Comparison of ENCODE assay signal across 8 mouse cellular contexts in genomic region chr9:72448026-72448425, GRCm38 (mm10). TPM values are rescaled to one million over a fixed set of nuclear protein-coding genes. Genes with fewer than 3 reads are reported as not detected.
A peak's percentile ranks its signal among the peaks of the same experiment; 100 is the strongest.
DNase-seq lines count a peak whose midpoint lies in the region; ATAC-seq lines count a peak whose summit lies in the region.
"Had no signal": no experiment of that assay in that cellular context is flagged by ENCODE, and none has a peak within 500 bp of the region (broad histone marks: within the 10 kb centered on the region; RNA-seq: fewer than 3 reads in every experiment).

No protein-coding gene starts in this region.

- H3K9ac ChIP-seq in embryonic facial prominence, embryonic 11.5 days (replicated peaks; ENCODE audit: low read length) = no peak overlapping the region
- H3K9ac ChIP-seq in kidney, embryonic 15.5 days = no peak overlapping the region
- H3K9ac ChIP-seq: stomach, embryonic 15.5 days had no signal

- H3K4me2 ChIP-seq in embryonic facial prominence, embryonic 11.5 days (ENCODE audit: low read depth, low read length) = no peak overlapping the region
- no peak overlapping the region for H3K4me2 ChIP-seq in kidney, embryonic 15.5 days
- H3K4me2 ChIP-seq: stomach, embryonic 15.5 days had no signal

- H3K4me3 ChIP-seq in embryonic facial prominence, embryonic 11.5 days (ENCODE audit: low read depth, low read length) = no peak overlapping the region
- H3K4me3 ChIP-seq in kidney, embryonic 15.5 days (replicated peaks) = no peak overlapping the region
- H3K4me3 ChIP-seq: stomach, embryonic 15.5 days had no signal

- 60% methylated on average over 8 of the region's 8 CpGs for WGBS in embryonic facial prominence, embryonic 11.5 days
- WGBS in kidney, embryonic 15.5 days = 47% methylated on average over 8 of the region's 8 CpGs

- peak; percentile 25 for ATAC-seq in activated CD4-positive, CD25-positive, alpha-beta regulatory T cell, adult 4 months
- no peak for ATAC-seq in embryonic facial prominence, embryonic 11.5 days (replicated peaks; ENCODE audit: insufficient number of reproducible peaks, low FRiP score, low TSS enrichment, low read depth)
- 0 out of 2 replicates have a peak, but pooled peaks have one; percentile 36 for ATAC-seq in kidney, embryonic 15.5 days (replicated peaks; ENCODE audit: low FRiP score)

- no peaks in the 10 kb centered on the region for H3K27me3 ChIP-seq in embryonic facial prominence, embryonic 11.5 days (ENCODE audit: control insufficient read depth, insufficient read depth, low read length)
- no peaks in the 10 kb centered on the region for H3K27me3 ChIP-seq in kidney, embryonic 15.5 days
- H3K27me3 ChIP-seq: stomach, embryonic 15.5 days had no signal

- H3K9me3 ChIP-seq in embryonic facial prominence, embryonic 11.5 days (replicated peaks; ENCODE audit: control insufficient read depth, low read length) = no peaks in the 10 kb centered on the region
- H3K9me3 ChIP-seq in kidney, embryonic 15.5 days (replicated peaks) = no peaks in the 10 kb centered on the region
- H3K9me3 ChIP-seq: stomach, embryonic 15.5 days had no signal

- peaks cover 4% of the 10 kb centered on the region for H3K36me3 ChIP-seq in embryonic facial prominence, embryonic 11.5 days (replicated peaks; ENCODE audit: control insufficient read depth, insufficient read depth, low read depth, low read length)
- peaks cover 79% of the 10 kb centered on the region for H3K36me3 ChIP-seq in kidney, embryonic 15.5 days

- H3K4me1 ChIP-seq in embryonic facial prominence, embryonic 11.5 days (ENCODE audit: control insufficient read depth, insufficient read depth, low read length) = no peaks in the 10 kb centered on the region
- no peaks in the 10 kb centered on the region for H3K4me1 ChIP-seq in kidney, embryonic 15.5 days
- H3K4me1 ChIP-seq: stomach, embryonic 15.5 days had no signal

- peak; percentile 18 for DNase-seq in ovary, postnatal 10 days (ENCODE audit: low spot score)
- DNase-seq in ovary, adult 18-20 months (ENCODE audit: low spot score) = no peak
- peak; percentile 47 for DNase-seq in embryonic facial prominence, embryonic 11.5 days (ENCODE audit: low spot score)
- DNase-seq in lung, adult 18-20 months = peak; percentile 49 to 65
- peak; percentile 31 for DNase-seq in skeletal muscle tissue, adult 2 months (ENCODE audit: low read depth, low spot score)

- H3K27ac ChIP-seq in embryonic facial prominence, embryonic 11.5 days (replicated peaks; ENCODE audit: low read depth, low read length) = no peak overlapping the region
- H3K27ac ChIP-seq in kidney, embryonic 15.5 days = no peak overlapping the region
- H3K27ac ChIP-seq: stomach, embryonic 15.5 days had no signal

RNA-seq across cellular contexts. Expression of gene Mns1, which starts 10.2 kb away (rescaled TPM):
- 10 to 100 TPM; 20.7 to 23.6 TPM for polyA plus RNA-seq in activated CD4-positive, CD25-positive, alpha-beta regulatory T cell, adult 4 months (2017; shearing (Covaris generic))
- 50.7 and 50.9 TPM in 2 replicates for polyA plus RNA-seq in embryonic facial prominence, embryonic 11.5 days (2014; fragmentation: Nextera tagmentation; extraction: Ambion mirVana)
- polyA plus RNA-seq in kidney, embryonic 15.5 days (2015; fragmentation: Nextera tagmentation; extraction: Ambion mirVana) = 33.3 and 33.6 TPM in 2 replicates

RNA-seq across cellular contexts. Expression of gene Tex9, which starts 44.0 kb away (rescaled TPM):
- polyA plus RNA-seq in activated CD4-positive, CD25-positive, alpha-beta regulatory T cell, adult 4 months (2017; shearing (Covaris generic)) = 10 to 100 TPM in 1 of 2 experiments, 1 to 10 TPM in 1; 8.1 to 11.3 TPM
- polyA plus RNA-seq in embryonic facial prominence, embryonic 11.5 days (2014; fragmentation: Nextera tagmentation; extraction: Ambion mirVana) = 53.4 and 64.5 TPM in 2 replicates
- polyA plus RNA-seq in kidney, embryonic 15.5 days (2015; fragmentation: Nextera tagmentation; extraction: Ambion mirVana) = 34.4 and 37.3 TPM in 2 replicates
